Mouse (Mus musculus): ENCODE results near the gene Arhgap15. TPM values are rescaled to one million over a fixed set of nuclear protein-coding genes. Genes with fewer than 3 reads are reported as not detected.

Arhgap15 gene
- total RNA-seq, 2 experiments from 2014 or later = 2.2 to 2.7 TPM

- DNase-seq (ENCODE audit: low spot score in 2 of 2) = no peak
Measured at GRCm38 (mm10) chr2:44024704-44025103, 276.1 kb downstream of the Arhgap15 start.

- no peak for DNase-seq (ENCODE audit: low spot score in 2 of 2)
Measured at GRCm38 (mm10) chr2:44029035-44029715, 280.6 kb downstream of the Arhgap15 start.

- no peak for DNase-seq (ENCODE audit: low spot score in 2 of 2)
Measured at GRCm38 (mm10) chr2:44029865-44030264, 281.2 kb downstream of the Arhgap15 start.

GRCm38 (mm10) chr2:44039522-44040203 lies 291.0 kb downstream of the Arhgap15 start:
- no peak for DNase-seq (ENCODE audit: low spot score in 2 of 2)

GRCm38 (mm10) chr2:44044088-44044487 lies 295.5 kb downstream of the Arhgap15 start:
- no peak for DNase-seq (ENCODE audit: low spot score in 2 of 2)

GRCm38 (mm10) chr2:44044634-44045033 lies 296.0 kb downstream of the Arhgap15 start:
- no peak for DNase-seq (ENCODE audit: low spot score in 2 of 2)

GRCm38 (mm10) chr2:44045231-44045630 lies 296.6 kb downstream of the Arhgap15 start:
- DNase-seq (ENCODE audit: low spot score in 2 of 2) = no peak

GRCm38 (mm10) chr2:44060306-44060705 lies 311.7 kb downstream of the Arhgap15 start:
- DNase-seq (ENCODE audit: low spot score in 2 of 2) = no peak

- DNase-seq (ENCODE audit: low spot score in 2 of 2) = no peak
Measured at GRCm38 (mm10) chr2:44060716-44061115, 312.1 kb downstream of the Arhgap15 start.

GRCm38 (mm10) chr2:44065067-44065466 lies 316.4 kb downstream of the Arhgap15 start:
- DNase-seq (ENCODE audit: low spot score in 2 of 2) = peak in 1 of 2 experiments; percentile 17

GRCm38 (mm10) chr2:44068151-44068840 lies 319.7 kb downstream of the Arhgap15 start:
- DNase-seq (ENCODE audit: low spot score in 2 of 2) = no peak

GRCm38 (mm10) chr2:44068906-44069305 lies 320.3 kb downstream of the Arhgap15 start:
- no peak for DNase-seq (ENCODE audit: low spot score in 2 of 2)

- no peak for DNase-seq (ENCODE audit: low spot score in 2 of 2)
Measured at GRCm38 (mm10) chr2:44076570-44076969, 327.9 kb downstream of the Arhgap15 start.

- DNase-seq (ENCODE audit: low spot score in 2 of 2) = no peak
Measured at GRCm38 (mm10) chr2:44080530-44080929, 331.9 kb downstream of the Arhgap15 start.

GRCm38 (mm10) chr2:44081241-44081640 lies 332.6 kb downstream of the Arhgap15 start:
- no peak for DNase-seq (ENCODE audit: low spot score in 2 of 2)

GRCm38 (mm10) chr2:44084471-44084870 lies 335.8 kb downstream of the Arhgap15 start:
- DNase-seq (ENCODE audit: low spot score in 2 of 2) = no peak

- no peak for DNase-seq (ENCODE audit: low spot score in 2 of 2)
Measured at GRCm38 (mm10) chr2:44086403-44087056, 337.9 kb downstream of the Arhgap15 start.

- no peak for DNase-seq (ENCODE audit: low spot score in 2 of 2)
Measured at GRCm38 (mm10) chr2:44098552-44098951, 349.9 kb downstream of the Arhgap15 start.

GRCm38 (mm10) chr2:44102351-44102750 lies 353.7 kb downstream of the Arhgap15 start:
- no peak for DNase-seq (ENCODE audit: low spot score in 2 of 2)

- DNase-seq (ENCODE audit: low spot score in 2 of 2) = no peak
Measured at GRCm38 (mm10) chr2:44103321-44103720, 354.7 kb downstream of the Arhgap15 start.

GRCm38 (mm10) chr2:44103742-44104141 lies 355.1 kb downstream of the Arhgap15 start:
- no peak for DNase-seq (ENCODE audit: low spot score in 2 of 2)
